Mouse (Mus musculus) limb, embryonic 11.5 days (tissue): ENCODE results near the gene Il10. TPM values are rescaled to one million over a fixed set of nuclear protein-coding genes. Genes with fewer than 3 reads are reported as not detected.
A peak's percentile ranks its signal among the peaks of the same experiment; 100 is the strongest.

Experiments used
- ATAC-seq: fragments of 200-750 bp; cut with Nextera tagmentation; 2 replicates; pipeline ENCODE4 v1.8.0; 2017; ENCODE audit warnings: low read depth; ENCODE audit not compliant: insufficient number of reproducible peaks, low FRiP score, low TSS enrichment
- DNase-seq: peaks from one replicate; pipeline ENCODE4 v3.0.0-alpha.2; 2015; ENCODE audit warnings: low spot score
- H3K27ac ChIP-seq: fragments of 300-500 bp; sonication (generic); replicated peaks from 2 replicates; pipeline ENCODE4 v1.5.1; 2014; ENCODE audit warnings: low read depth, mild to moderate bottlenecking, low read length
- H3K27me3 ChIP-seq: fragments of 300-500 bp; sonication (generic); 2 replicates; pipeline ENCODE4 v1.6.1; 2014; ENCODE audit warnings: mild to moderate bottlenecking, low read length, mixed read lengths; ENCODE audit not compliant: control insufficient read depth, insufficient read depth
- H3K36me3 ChIP-seq: fragments of 300-500 bp; sonication (generic); 2 replicates; pipeline ENCODE4 v1.6.1; 2014; ENCODE audit warnings: mild to moderate bottlenecking, low read length, moderate library complexity, mixed read lengths; ENCODE audit not compliant: control insufficient read depth, insufficient read depth
- H3K4me1 ChIP-seq: fragments of 300-500 bp; sonication (generic); 2 replicates; pipeline ENCODE4 v1.6.1; 2014; ENCODE audit warnings: low read length, mixed read lengths; ENCODE audit not compliant: control insufficient read depth, insufficient read depth
- H3K4me2 ChIP-seq: fragments of 300-500 bp; sonication (generic); 2 replicates; pipeline ENCODE4 v1.6.1; 2014; ENCODE audit warnings: low read depth, mild to moderate bottlenecking, moderate library complexity; ENCODE audit not compliant: severe bottlenecking
- H3K4me3 ChIP-seq: fragments of 300-500 bp; sonication (generic); 2 replicates; pipeline ENCODE4 v1.5.1; 2014; ENCODE audit warnings: low read depth, low read length
- H3K9ac ChIP-seq: fragments of 300-500 bp; sonication (generic); 2 replicates; pipeline ENCODE4 v1.6.1; 2014; ENCODE audit warnings: mild to moderate bottlenecking, low read length
- H3K9me3 ChIP-seq: fragments of 300-500 bp; sonication (generic); 2 replicates; pipeline ENCODE4 v1.6.1; 2016; ENCODE audit warnings: low read length; ENCODE audit not compliant: control insufficient read depth
- WGBS: fragments of 180-500 bp; shearing (Covaris S2); extraction: QIAGEN DNeasy Blood & Tissue Kit; methylation state at CpG from one replicate; pipeline ENCODE4 v1.1.7; 2014; 5-methylcytosine and 5-hydroxymethylcytosine counted together
- polyA plus RNA-seq: library from polyadenylated mRNA; unstranded; fragments of >200 nt; fragmentation: Nextera tagmentation; extraction: Ambion mirVana; gene quantifications from 2 replicates; pipeline ENCODE4 v1.2.1, GENCODE M21; 2014

Gene Il10
- polyA plus RNA-seq: 0.24 TPM in 1 of 2 replicates, not detected in the other

DNA sequence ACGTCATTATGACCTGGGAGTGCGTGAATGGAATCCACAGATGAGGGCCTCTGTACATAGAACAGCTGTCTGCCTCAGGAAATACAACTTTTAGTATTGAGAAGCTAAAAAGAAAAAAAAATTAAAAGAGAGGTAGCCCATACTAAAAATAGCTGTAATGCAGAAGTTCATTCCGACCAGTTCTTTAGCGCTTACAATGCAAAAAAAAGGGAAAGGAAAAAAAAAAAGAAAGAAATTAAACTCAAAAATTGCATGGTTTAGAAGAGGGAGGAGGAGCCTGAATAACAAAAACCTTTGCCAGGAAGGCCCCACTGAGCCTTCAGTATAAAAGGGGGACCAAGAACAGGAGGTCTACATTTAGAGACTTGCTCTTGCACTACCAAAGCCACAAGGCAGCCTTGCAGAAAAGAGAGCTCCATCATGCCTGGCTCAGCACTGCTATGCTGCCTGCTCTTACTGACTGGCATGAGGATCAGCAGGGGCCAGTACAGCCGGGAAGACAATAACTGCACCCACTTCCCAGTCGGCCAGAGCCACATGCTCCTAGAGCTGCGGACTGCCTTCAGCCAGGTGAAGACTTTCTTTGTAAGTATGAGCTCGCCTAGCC, at the start of gene Il10:
Gene Il10 (plus strand): TSS at position 354 of the 607 bp plus-strand sequence.
- WGBS: 82% methylated on average over 8 of the region's 8 CpGs
- Histone ChIP-seq H3K27me3 (no peaks in the 10 kb centered on the region), H3K4me2 (no peak within 1 kb of the TSS), H3K9ac (no peak within 1 kb of the TSS), H3K4me1 (peaks cover 6% of the 10 kb centered on the region; the same call in 1 of the 2 replicates), H3K36me3 (no peaks in the 10 kb centered on the region), H3K4me3 (no peak within 1 kb of the TSS), H3K9me3 (no peaks in the 10 kb centered on the region), H3K27ac (no peak within 1 kb of the TSS)
- DNase-seq (no peak), ATAC-seq (no peak)

DNA sequence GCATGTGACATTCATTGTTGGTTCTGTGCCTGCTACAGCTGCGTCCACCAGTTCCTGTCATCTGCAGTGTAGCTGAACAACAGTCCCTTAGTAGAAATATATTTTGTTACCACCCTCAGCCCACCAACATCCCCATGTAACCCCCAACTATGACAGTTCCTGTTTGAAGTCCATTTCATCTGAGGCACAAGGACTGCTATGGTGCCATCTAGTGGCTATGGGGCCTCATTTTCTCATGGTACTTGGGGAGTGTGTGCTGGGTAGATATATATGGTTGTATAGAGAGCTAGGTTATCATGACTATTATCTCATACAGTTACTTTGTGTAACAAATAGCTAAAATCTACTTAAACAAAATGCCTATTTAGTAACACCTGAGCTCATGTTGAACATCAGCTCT, 40.2 kb upstream of the Il10 start:
- Histone ChIP-seq H3K27me3 (no peaks in the 10 kb centered on the region), H3K27ac (no peak overlapping the region), H3K9ac (no peak overlapping the region), H3K36me3 (no peaks in the 10 kb centered on the region), H3K4me3 (no peak overlapping the region), H3K9me3 (no peaks in the 10 kb centered on the region), H3K4me2 (no peak overlapping the region), H3K4me1 (no peaks in the 10 kb centered on the region)
- DNase-seq (peak; percentile 68), ATAC-seq (no peak)
- WGBS: 73% methylated on average over 1 of the region's 1 CpGs

DNA sequence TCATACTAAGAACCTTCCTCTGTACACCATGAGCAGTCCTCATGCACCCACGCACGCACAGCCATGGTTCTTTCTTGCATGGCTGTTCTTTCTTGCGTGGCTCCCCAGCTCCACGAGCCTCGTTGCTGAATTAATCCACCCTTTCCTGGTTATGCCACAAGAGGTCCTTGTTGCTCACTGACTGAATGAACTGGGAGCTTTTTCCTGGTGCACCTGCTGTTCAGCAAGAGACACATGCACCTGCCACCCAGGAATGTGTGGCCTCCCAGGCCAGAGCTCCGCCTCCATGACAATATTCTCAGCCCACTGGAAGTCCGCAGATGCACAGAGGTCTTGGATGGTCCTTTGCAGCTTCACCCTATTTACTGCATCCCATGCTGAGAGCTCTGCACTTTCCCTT, 35.2 kb upstream of the Il10 start:
- no peak overlapping the region for H3K4me2 ChIP-seq
- H3K4me3 ChIP-seq: no peak overlapping the region
- no peaks in the 10 kb centered on the region for H3K27me3 ChIP-seq
- H3K9ac ChIP-seq: no peak overlapping the region
- ATAC-seq (no peak), DNase-seq (no peak)
- no peak overlapping the region for H3K27ac ChIP-seq
- H3K4me1 ChIP-seq: no peaks in the 10 kb centered on the region
- H3K36me3 ChIP-seq: no peaks in the 10 kb centered on the region
- 67% methylated on average over 7 of the region's 7 CpGs for WGBS
- no peaks in the 10 kb centered on the region for H3K9me3 ChIP-seq

DNA sequence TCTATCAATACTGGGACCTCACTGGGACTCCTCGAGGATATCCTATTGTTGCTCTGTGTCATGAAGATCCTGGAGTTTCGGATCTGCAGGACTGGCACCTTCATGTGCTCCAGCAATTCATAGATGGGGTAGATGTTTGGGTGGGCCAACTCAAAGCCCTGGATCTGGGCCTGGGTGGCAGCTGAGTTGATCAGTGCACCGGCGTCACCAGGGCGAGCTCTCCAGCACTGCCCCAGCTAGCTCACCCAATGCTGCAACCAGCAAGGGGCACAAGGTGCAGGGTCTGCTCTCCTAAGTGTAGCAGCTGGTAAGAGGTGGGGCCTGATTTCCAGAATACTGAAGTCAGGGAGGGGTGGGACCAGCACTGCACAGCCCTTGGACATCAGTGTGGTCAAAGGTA, 32.6 kb upstream of the Il10 start:
- H3K9me3 ChIP-seq: no peaks in the 10 kb centered on the region

DNA sequence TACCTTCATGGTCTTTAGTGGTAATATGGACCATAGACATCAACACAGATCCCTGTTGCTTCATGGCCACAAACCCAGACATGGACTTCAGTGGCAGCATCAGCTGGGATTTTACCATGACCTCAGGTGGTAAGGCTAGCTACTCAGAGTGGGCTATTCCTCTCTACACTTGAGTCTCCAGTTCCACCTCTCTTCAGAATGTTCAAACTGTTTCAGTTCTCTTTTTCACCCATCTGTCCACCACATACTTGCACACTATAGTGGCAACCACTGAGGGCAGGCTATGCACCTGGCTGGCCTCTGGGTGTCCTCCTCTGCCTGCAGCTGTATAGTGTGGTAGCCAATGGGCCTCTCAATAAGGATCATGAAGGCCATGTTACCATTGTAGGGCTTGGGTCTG, 32.2 kb upstream of the Il10 start:
- H3K9ac ChIP-seq: no peak overlapping the region
- ATAC-seq (no peak), DNase-seq (no peak)
- no peak overlapping the region for H3K4me2 ChIP-seq
- no peak overlapping the region for H3K27ac ChIP-seq
- no peak overlapping the region for H3K4me3 ChIP-seq
- no peaks in the 10 kb centered on the region for H3K27me3 ChIP-seq
- H3K9me3 ChIP-seq: no peaks in the 10 kb centered on the region
- H3K4me1 ChIP-seq: no peaks in the 10 kb centered on the region
- H3K36me3 ChIP-seq: no peaks in the 10 kb centered on the region

More for the DNA sequence above, 32.6 kb upstream of the Il10 start:
- WGBS: 87% methylated on average over 5 of the region's 5 CpGs
- H3K9ac ChIP-seq: no peak overlapping the region
- H3K27ac ChIP-seq: no peak overlapping the region
- no peaks in the 10 kb centered on the region for H3K36me3 ChIP-seq
- H3K4me3 ChIP-seq: no peak overlapping the region
- DNase-seq (no peak), ATAC-seq (no peak)
- H3K4me2 ChIP-seq: no peak overlapping the region
- no peaks in the 10 kb centered on the region for H3K4me1 ChIP-seq
- no peaks in the 10 kb centered on the region for H3K27me3 ChIP-seq

DNA sequence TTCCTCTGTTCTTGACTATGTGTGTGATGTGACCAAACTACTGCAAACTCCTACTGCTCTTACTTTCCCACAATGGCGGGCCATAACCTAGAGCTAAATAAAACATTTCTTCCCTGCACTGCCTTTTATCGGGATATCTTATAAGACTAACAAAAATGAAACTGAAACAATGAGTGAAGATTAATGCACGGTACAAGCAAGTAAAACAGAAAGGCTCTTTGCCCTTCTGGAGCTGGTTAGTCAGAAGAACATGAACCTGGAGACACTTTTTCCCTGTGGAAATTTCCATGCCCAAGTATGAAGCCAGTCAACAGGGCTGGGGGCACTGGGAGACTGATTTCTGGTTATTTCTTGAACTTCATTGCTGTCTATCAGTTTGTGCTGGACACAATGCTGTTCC, 30.3 kb upstream of the Il10 start:
- H3K9me3 ChIP-seq: no peaks in the 10 kb centered on the region
- 92% methylated on average over 3 of the region's 3 CpGs for WGBS
- ATAC-seq: no peak
- no peak overlapping the region for H3K4me3 ChIP-seq
- H3K4me2 ChIP-seq: no peak overlapping the region
- no peaks in the 10 kb centered on the region for H3K4me1 ChIP-seq
- no peak overlapping the region for H3K27ac ChIP-seq
- no peaks in the 10 kb centered on the region for H3K27me3 ChIP-seq
- no peak for DNase-seq
- no peak overlapping the region for H3K9ac ChIP-seq
- no peaks in the 10 kb centered on the region for H3K36me3 ChIP-seq

DNA sequence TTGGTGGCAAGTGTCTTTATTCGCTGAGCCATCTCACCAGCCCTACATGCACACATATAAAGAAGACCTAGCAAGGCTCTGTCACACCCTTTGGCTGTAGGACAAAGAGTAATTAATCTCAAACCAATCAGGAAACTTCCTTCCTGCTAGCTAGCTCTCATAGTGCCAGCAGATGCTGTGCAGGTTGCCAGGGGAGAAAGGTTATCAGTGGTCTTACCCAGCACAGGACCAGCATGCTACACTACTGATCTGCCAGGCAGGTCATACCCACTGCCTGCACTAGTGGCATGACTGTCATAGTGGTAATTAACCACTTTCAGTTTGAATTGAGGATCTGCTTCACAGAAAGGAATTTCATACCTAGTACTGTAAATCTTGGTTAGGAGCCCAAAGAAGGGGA, 29.2 kb upstream of the Il10 start:
- 88% methylated on average over 1 of the region's 1 CpGs for WGBS
- DNase-seq: no peak
- H3K4me1 ChIP-seq: no peaks in the 10 kb centered on the region
- no peaks in the 10 kb centered on the region for H3K27me3 ChIP-seq
- ATAC-seq: no peak
- H3K9me3 ChIP-seq: no peaks in the 10 kb centered on the region
- H3K36me3 ChIP-seq: no peaks in the 10 kb centered on the region
- H3K27ac ChIP-seq: no peak overlapping the region
- H3K4me3 ChIP-seq: no peak overlapping the region
- no peak overlapping the region for H3K9ac ChIP-seq
- H3K4me2 ChIP-seq: no peak overlapping the region

DNA sequence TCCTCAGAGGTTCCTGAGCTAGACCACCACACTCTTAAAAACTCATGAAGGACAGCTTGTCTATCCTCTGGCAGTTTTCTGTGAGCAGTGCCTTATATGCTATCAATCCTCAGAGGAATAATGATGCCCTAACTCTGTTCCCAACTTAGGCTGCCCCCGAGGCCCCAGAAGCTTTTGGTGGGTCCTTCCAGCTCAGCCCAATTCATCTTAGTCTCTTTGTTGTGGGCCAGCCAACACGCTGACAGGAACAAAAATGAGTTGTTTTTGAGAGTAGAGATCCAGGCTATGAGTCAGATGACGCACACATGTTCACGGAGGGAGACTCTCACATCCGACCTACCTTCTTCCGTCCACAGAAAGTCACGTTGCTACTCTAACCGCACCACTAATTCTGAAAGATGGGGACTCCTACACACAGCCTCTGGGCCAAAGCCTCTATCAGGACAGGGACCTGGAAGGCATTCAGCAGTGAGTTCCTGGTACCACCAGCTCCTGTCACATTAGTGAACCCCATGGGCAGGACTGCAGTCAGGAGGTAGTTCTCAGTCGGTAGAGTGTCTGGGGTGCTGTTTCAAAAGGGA, 26.0 kb upstream of the Il10 start:
- Histone ChIP-seq H3K4me3 (no peak overlapping the region), H3K9ac (no peak overlapping the region)

DNA sequence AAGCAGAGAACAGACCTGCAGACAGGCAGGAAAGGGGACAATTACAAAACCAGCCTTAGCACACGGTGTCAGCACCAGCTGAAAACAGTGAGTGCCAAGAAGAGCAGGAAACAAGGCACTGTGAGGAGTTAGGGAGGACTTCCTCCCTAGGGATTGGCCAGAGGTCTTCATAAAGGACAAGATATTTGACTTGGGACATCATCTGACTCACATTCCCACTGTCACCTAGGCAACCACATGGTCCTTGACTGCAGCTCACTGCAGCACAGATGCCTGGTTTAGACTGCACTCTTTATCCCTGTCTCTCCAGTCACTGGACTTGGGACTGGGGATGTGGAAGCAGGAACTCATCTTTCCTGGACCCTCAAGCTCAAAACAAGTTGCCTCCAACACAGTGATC, 24.1 kb upstream of the Il10 start:
- H3K9me3 ChIP-seq: no peaks in the 10 kb centered on the region
- no peak overlapping the region for H3K4me2 ChIP-seq
- ATAC-seq (no peak), DNase-seq (no peak)
- H3K9ac ChIP-seq: no peak overlapping the region
- 67% methylated on average over 1 of the region's 1 CpGs for WGBS
- H3K27ac ChIP-seq: no peak overlapping the region
- H3K36me3 ChIP-seq: no peaks in the 10 kb centered on the region
- H3K4me1 ChIP-seq: no peaks in the 10 kb centered on the region
- H3K27me3 ChIP-seq: no peaks in the 10 kb centered on the region
- no peak overlapping the region for H3K4me3 ChIP-seq

More for the DNA sequence above, 26.0 kb upstream of the Il10 start:
- 88% methylated on average over 9 of the region's 9 CpGs for WGBS
- H3K4me1 ChIP-seq: no peaks in the 10 kb centered on the region
- ATAC-seq (no peak), DNase-seq (no peak)
- no peaks in the 10 kb centered on the region for H3K9me3 ChIP-seq
- H3K27me3 ChIP-seq: no peaks in the 10 kb centered on the region
- no peak overlapping the region for H3K4me2 ChIP-seq
- no peak overlapping the region for H3K27ac ChIP-seq
- H3K36me3 ChIP-seq: no peaks in the 10 kb centered on the region
